Mouse (Mus musculus): ENCODE data around the gene Pacs1. TPM values are rescaled to one million over a fixed set of nuclear protein-coding genes. Genes with fewer than 3 reads are reported as not detected.
"Not testable (repeated sequence)": the region's sequence is repeated elsewhere in the genome, so short reads cannot be mapped to it uniquely, and the experiment has no call there.

The Pacs1 gene
- total RNA-seq, 1 experiment from 2014 or later: 50.5 TPM

GRCm38 (mm10) chr19:5271430-5271829 is 1.5 kb downstream of the Pacs1 start:
- ATAC-seq (ENCODE audit: extremely low read depth, insufficient number of reproducible peaks, low FRiP score, poor library complexity, severe bottlenecking): no peak

- no peak for ATAC-seq (ENCODE audit: extremely low read depth, insufficient number of reproducible peaks, low FRiP score, poor library complexity, severe bottlenecking)
Observed at GRCm38 (mm10) chr19:5269392-5269791, 3.5 kb downstream of the Pacs1 start.

GRCm38 (mm10) chr19:5268875-5269274 is 4.0 kb downstream of the Pacs1 start:
- no peak for ATAC-seq (ENCODE audit: extremely low read depth, insufficient number of reproducible peaks, low FRiP score, poor library complexity, severe bottlenecking)

GRCm38 (mm10) chr19:5268017-5268416 is 4.9 kb downstream of the Pacs1 start:
- no peak for ATAC-seq (ENCODE audit: extremely low read depth, insufficient number of reproducible peaks, low FRiP score, poor library complexity, severe bottlenecking)

- no peak for ATAC-seq (ENCODE audit: extremely low read depth, insufficient number of reproducible peaks, low FRiP score, poor library complexity, severe bottlenecking)
Observed at GRCm38 (mm10) chr19:5267015-5267414, 5.9 kb downstream of the Pacs1 start.

GRCm38 (mm10) chr19:5257140-5257539 is 15.8 kb downstream of the Pacs1 start:
- ATAC-seq (ENCODE audit: extremely low read depth, insufficient number of reproducible peaks, low FRiP score, poor library complexity, severe bottlenecking): peak; percentile 86

- not testable (repeated sequence) for ATAC-seq (ENCODE audit: extremely low read depth, insufficient number of reproducible peaks, low FRiP score, poor library complexity, severe bottlenecking)
Observed at GRCm38 (mm10) chr19:5236981-5237380, 35.9 kb downstream of the Pacs1 start.

- ATAC-seq (ENCODE audit: extremely low read depth, insufficient number of reproducible peaks, low FRiP score, poor library complexity, severe bottlenecking): peak; percentile 51; the same call in 1 of the 2 replicates
Observed at GRCm38 (mm10) chr19:5232696-5233095, 40.2 kb downstream of the Pacs1 start.

- ATAC-seq (ENCODE audit: extremely low read depth, insufficient number of reproducible peaks, low FRiP score, poor library complexity, severe bottlenecking): no peak
Observed at GRCm38 (mm10) chr19:5230110-5230509, 42.8 kb downstream of the Pacs1 start.

GRCm38 (mm10) chr19:5224624-5225023 is 48.3 kb downstream of the Pacs1 start:
- ATAC-seq (ENCODE audit: extremely low read depth, insufficient number of reproducible peaks, low FRiP score, poor library complexity, severe bottlenecking): no peak

GRCm38 (mm10) chr19:5224077-5224476 is 48.8 kb downstream of the Pacs1 start:
- ATAC-seq (ENCODE audit: extremely low read depth, insufficient number of reproducible peaks, low FRiP score, poor library complexity, severe bottlenecking): no peak

- no peak for ATAC-seq (ENCODE audit: extremely low read depth, insufficient number of reproducible peaks, low FRiP score, poor library complexity, severe bottlenecking)
Observed at GRCm38 (mm10) chr19:5221926-5222325, 51.0 kb downstream of the Pacs1 start.

GRCm38 (mm10) chr19:5221219-5221723 is 51.6 kb downstream of the Pacs1 start:
- not testable (repeated sequence) for ATAC-seq (ENCODE audit: extremely low read depth, insufficient number of reproducible peaks, low FRiP score, poor library complexity, severe bottlenecking)

- ATAC-seq (ENCODE audit: extremely low read depth, insufficient number of reproducible peaks, low FRiP score, poor library complexity, severe bottlenecking): no peak
Observed at GRCm38 (mm10) chr19:5220389-5220788, 52.5 kb downstream of the Pacs1 start.

- ATAC-seq (ENCODE audit: extremely low read depth, insufficient number of reproducible peaks, low FRiP score, poor library complexity, severe bottlenecking): no peak
Observed at GRCm38 (mm10) chr19:5201691-5202090, 71.2 kb downstream of the Pacs1 start.

GRCm38 (mm10) chr19:5200617-5201016 is 72.3 kb downstream of the Pacs1 start:
- ATAC-seq (ENCODE audit: extremely low read depth, insufficient number of reproducible peaks, low FRiP score, poor library complexity, severe bottlenecking): not testable (repeated sequence)

- ATAC-seq (ENCODE audit: extremely low read depth, insufficient number of reproducible peaks, low FRiP score, poor library complexity, severe bottlenecking): no peak
Observed at GRCm38 (mm10) chr19:5198553-5198952, 74.4 kb downstream of the Pacs1 start.

- ATAC-seq (ENCODE audit: extremely low read depth, insufficient number of reproducible peaks, low FRiP score, poor library complexity, severe bottlenecking): peak; percentile 80
Observed at GRCm38 (mm10) chr19:5195417-5196035, 77.4 kb downstream of the Pacs1 start.

- ATAC-seq (ENCODE audit: extremely low read depth, insufficient number of reproducible peaks, low FRiP score, poor library complexity, severe bottlenecking): no peak
Observed at GRCm38 (mm10) chr19:5192397-5192796, 80.5 kb downstream of the Pacs1 start.

- no peak for ATAC-seq (ENCODE audit: extremely low read depth, insufficient number of reproducible peaks, low FRiP score, poor library complexity, severe bottlenecking)
Observed at GRCm38 (mm10) chr19:5187439-5187838, 85.5 kb downstream of the Pacs1 start.

- ATAC-seq (ENCODE audit: extremely low read depth, insufficient number of reproducible peaks, low FRiP score, poor library complexity, severe bottlenecking): no peak
Observed at GRCm38 (mm10) chr19:5181926-5182325, 91.0 kb downstream of the Pacs1 start.
